ENCODE assay signal across 16 mouse cellular contexts in genomic region chr17:64540411-64540810, GRCm38 (mm10).
"Had no signal": no experiment of that assay in that cellular context is flagged by ENCODE, and none has a peak within 500 bp of the region (broad histone marks: within the 10 kb centered on the region; RNA-seq: fewer than 3 reads in every experiment).

No protein-coding gene starts in this region.

- H3K4me1 ChIP-seq: liver, embryonic 15.5 days; lung, embryonic 15.5 days; megakaryocyte, embryonic 14.5 days; stomach, embryonic 15.5 days had no signal

- DNase-seq: kidney, adult 9 months; kidney, postnatal 36 days; lung, postnatal 14 days; right cerebral cortex, postnatal 14 days; thymus, adult 2 months; thymus, postnatal 25 days had no signal

- H3K36me3 ChIP-seq: limb, embryonic 10.5 days; liver, embryonic 15.5 days; lung, embryonic 15.5 days; neural tube, embryonic 13.5 days; stomach, embryonic 15.5 days had no signal

- H3K9ac ChIP-seq: liver, embryonic 15.5 days; lung, embryonic 15.5 days; neural tube, embryonic 13.5 days; stomach, embryonic 15.5 days had no signal

- H3K9me3 ChIP-seq: limb, embryonic 10.5 days; liver, embryonic 15.5 days; lung, embryonic 15.5 days; neural tube, embryonic 13.5 days; stomach, embryonic 15.5 days had no signal

- H3K4me3 ChIP-seq: limb, embryonic 10.5 days; liver, embryonic 15.5 days; lung, embryonic 15.5 days; megakaryocyte, embryonic 14.5 days; neural tube, embryonic 13.5 days; stomach, embryonic 15.5 days had no signal

- H3K4me2 ChIP-seq: liver, embryonic 11.5 days; liver, embryonic 15.5 days; lung, embryonic 15.5 days; neural tube, embryonic 13.5 days; stomach, embryonic 15.5 days had no signal

- H3K27me3 ChIP-seq: liver, embryonic 15.5 days; lung, embryonic 15.5 days; neural tube, embryonic 13.5 days; stomach, embryonic 15.5 days had no signal

- ATAC-seq: intestine, postnatal 0 days had no signal

- H3K27ac ChIP-seq: kidney, postnatal 0 days; limb, embryonic 10.5 days; liver, embryonic 15.5 days; lung, embryonic 15.5 days; macrophage; neural tube, embryonic 13.5 days; stomach, embryonic 15.5 days had no signal
